Mouse (Mus musculus): ENCODE measurements at regions not wholly inside any gene's neighbourhood (a gene's known extent, or its start where the extent isn't known, plus 50 kb on each side); places are given as distances from the start of the nearest gene placed in this dataset.
A peak's percentile ranks its signal among the peaks of the same experiment; 100 is the strongest.

DNA sequence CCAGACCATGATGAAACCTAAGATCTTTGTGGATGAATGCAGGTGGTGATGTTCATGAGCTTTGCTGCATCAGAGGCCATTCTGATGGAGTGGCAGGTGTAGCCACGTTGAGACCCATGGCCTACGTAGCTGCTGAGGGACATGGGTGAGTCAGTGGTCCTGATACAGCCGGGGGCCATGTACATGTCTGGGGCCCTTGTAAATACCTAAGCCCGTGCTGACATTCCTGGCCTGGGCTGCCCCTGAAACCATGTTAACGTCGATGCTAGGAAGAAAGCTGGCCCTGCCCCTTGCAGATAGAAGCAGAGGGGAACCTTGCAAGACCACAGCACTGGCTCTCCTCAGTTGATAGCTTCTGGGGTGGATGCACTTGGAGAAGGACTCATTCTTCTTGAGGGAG lies 165.2 kb downstream of the Fam76b start:
- no peak overlapping the region for H3K27ac ChIP-seq (ENCODE audit: low read depth, low read length)
- WGBS = 89% methylated on average over 6 of the region's 6 CpGs
- no peak overlapping the region for H3K4me2 ChIP-seq (ENCODE audit: low read depth, low read length, severe bottlenecking)
- no peak overlapping the region for H3K4me3 ChIP-seq (ENCODE audit: low read depth, low read length)
- no peak for DNase-seq (ENCODE audit: low spot score)
- no peaks in the 10 kb centered on the region for H3K27me3 ChIP-seq (ENCODE audit: control insufficient read depth, insufficient read depth, low read length)
- no peak for ATAC-seq (replicated peaks; ENCODE audit: low FRiP score)
- H3K9ac ChIP-seq (ENCODE audit: low read length) = no peak overlapping the region
- H3K4me1 ChIP-seq (replicated peaks; ENCODE audit: control insufficient read depth, insufficient read depth, low read length) = no peaks in the 10 kb centered on the region
- H3K36me3 ChIP-seq (ENCODE audit: control insufficient read depth, insufficient read depth, low read length) = no peaks in the 10 kb centered on the region
- no peaks in the 10 kb centered on the region for H3K9me3 ChIP-seq (ENCODE audit: control insufficient read depth, low read length)

DNA sequence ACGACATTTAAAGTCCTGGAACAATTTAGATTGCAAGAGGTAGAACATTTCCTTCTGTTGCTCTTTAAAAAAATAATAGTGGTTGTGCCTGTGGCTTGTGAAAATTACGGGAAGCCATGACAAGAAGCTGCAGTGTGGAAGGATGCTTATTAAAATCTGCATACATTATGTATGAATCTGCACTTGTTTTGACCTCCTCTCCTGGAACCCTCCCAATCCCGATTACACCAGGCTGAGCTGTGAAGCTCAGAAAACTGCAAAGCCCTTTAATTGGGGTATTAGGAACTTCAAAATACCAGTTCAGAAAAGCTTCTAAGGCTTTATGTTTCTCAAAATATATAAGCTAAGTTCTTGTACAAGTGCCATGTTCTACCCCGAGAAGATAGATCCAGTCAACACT lies 171.8 kb downstream of the Fam76b start:
- Histone ChIP-seq H3K4me3 (ENCODE audit: low read depth, low read length) (no peak overlapping the region), H3K27me3 (ENCODE audit: control insufficient read depth, insufficient read depth, low read length) (no peaks in the 10 kb centered on the region), H3K9ac (ENCODE audit: low read length) (no peak overlapping the region), H3K27ac (ENCODE audit: low read depth, low read length) (no peak overlapping the region), H3K36me3 (ENCODE audit: control insufficient read depth, insufficient read depth, low read length) (no peaks in the 10 kb centered on the region), H3K4me2 (ENCODE audit: low read depth, low read length, severe bottlenecking) (no peak overlapping the region), H3K9me3 (ENCODE audit: control insufficient read depth, low read length) (no peaks in the 10 kb centered on the region), H3K4me1 (replicated peaks; ENCODE audit: control insufficient read depth, insufficient read depth, low read length) (no peaks in the 10 kb centered on the region)
- DNase-seq (ENCODE audit: low spot score) (no peak), ATAC-seq (replicated peaks; ENCODE audit: low FRiP score) (no peak)
- WGBS = 75% methylated on average over 4 of the region's 4 CpGs

DNA sequence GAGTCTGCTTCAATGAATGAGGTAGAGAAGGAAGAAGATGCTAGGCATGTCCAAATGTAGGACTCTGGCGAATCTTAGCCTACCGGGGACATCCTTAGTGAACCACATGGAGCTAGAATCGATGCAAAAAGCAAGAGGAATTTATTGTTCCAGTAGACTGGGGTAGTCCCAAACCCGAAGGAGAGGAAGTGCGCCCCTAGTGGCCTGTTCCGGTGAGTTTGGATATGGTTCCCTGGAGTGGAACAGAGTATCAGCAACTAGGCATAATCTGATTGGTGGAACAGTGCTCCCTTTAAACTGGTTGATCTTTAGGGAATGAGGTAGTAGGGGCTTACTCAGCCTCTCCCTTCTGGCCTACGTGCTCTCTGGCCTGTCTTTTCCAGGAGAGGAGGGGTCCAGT lies 174.0 kb downstream of the Fam76b start:
- Histone ChIP-seq H3K4me1 (replicated peaks; ENCODE audit: control insufficient read depth, insufficient read depth, low read length) (no peaks in the 10 kb centered on the region), H3K9ac (ENCODE audit: low read length) (no peak overlapping the region), H3K4me3 (ENCODE audit: low read depth, low read length) (no peak overlapping the region), H3K27me3 (ENCODE audit: control insufficient read depth, insufficient read depth, low read length) (no peaks in the 10 kb centered on the region), H3K36me3 (ENCODE audit: control insufficient read depth, insufficient read depth, low read length) (no peaks in the 10 kb centered on the region), H3K4me2 (ENCODE audit: low read depth, low read length, severe bottlenecking) (no peak overlapping the region), H3K9me3 (ENCODE audit: control insufficient read depth, low read length) (no peaks in the 10 kb centered on the region), H3K27ac (ENCODE audit: low read depth, low read length) (no peak overlapping the region)
- DNase-seq (ENCODE audit: low spot score) (peak; percentile 58), ATAC-seq (replicated peaks; ENCODE audit: low FRiP score) (no peak)
- 82% methylated on average over 7 of the region's 7 CpGs for WGBS

DNA sequence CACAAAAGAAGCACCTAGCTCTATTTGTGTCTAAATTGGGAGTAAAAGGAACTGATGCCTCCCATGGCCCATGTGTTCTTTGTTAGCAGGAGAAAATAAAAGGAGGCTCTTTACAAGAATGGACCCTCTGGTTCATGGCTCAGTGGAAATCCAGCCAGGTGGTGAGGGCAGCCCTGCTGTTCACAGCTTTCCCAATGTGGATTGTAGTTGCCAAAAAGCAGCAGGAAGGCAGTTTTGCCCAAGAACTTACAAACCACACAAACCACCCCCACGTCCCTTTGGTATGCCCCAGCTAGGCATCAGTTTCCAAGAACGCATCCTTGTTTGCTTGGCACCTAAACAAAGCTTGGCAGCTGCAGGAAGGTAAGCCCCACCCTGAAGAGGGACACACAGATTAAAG lies 174.7 kb downstream of the Fam76b start:
- H3K4me2 ChIP-seq (ENCODE audit: low read depth, low read length, severe bottlenecking) = no peak overlapping the region
- no peak overlapping the region for H3K27ac ChIP-seq (ENCODE audit: low read depth, low read length)
- H3K4me1 ChIP-seq (replicated peaks; ENCODE audit: control insufficient read depth, insufficient read depth, low read length) = no peaks in the 10 kb centered on the region
- ATAC-seq (replicated peaks; ENCODE audit: low FRiP score) (no peak), DNase-seq (ENCODE audit: low spot score) (no peak)
- WGBS = 49% methylated on average over 2 of the region's 2 CpGs
- no peak overlapping the region for H3K9ac ChIP-seq (ENCODE audit: low read length)
- H3K36me3 ChIP-seq (ENCODE audit: control insufficient read depth, insufficient read depth, low read length) = no peaks in the 10 kb centered on the region
- H3K4me3 ChIP-seq (ENCODE audit: low read depth, low read length) = no peak overlapping the region
- H3K9me3 ChIP-seq (ENCODE audit: control insufficient read depth, low read length) = no peaks in the 10 kb centered on the region
- H3K27me3 ChIP-seq (ENCODE audit: control insufficient read depth, insufficient read depth, low read length) = no peaks in the 10 kb centered on the region

DNA sequence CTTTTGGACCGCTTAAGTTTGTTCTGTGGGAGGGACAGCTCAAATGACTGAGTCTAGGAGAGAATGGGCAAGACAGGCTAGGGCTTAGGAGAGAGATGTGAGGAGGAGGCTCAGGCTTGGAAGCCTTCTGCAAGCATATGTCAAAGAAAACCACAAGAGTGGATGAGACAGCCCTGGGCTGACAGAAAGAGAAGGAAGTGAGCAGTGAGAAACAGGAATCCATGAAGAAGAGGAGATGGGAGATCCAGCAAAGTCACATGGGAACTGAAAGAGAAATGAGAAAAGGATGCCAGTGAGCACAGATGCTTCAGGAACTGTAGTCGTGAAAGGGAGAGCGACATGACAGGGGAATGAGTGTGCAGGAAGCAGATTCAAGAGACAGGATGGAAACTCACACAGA lies 175.6 kb downstream of the Fam76b start:
- ATAC-seq (replicated peaks; ENCODE audit: low FRiP score) (no peak), DNase-seq (ENCODE audit: low spot score) (no peak)
- no peak overlapping the region for H3K9ac ChIP-seq (ENCODE audit: low read length)
- H3K4me1 ChIP-seq (replicated peaks; ENCODE audit: control insufficient read depth, insufficient read depth, low read length) = no peaks in the 10 kb centered on the region
- no peak overlapping the region for H3K4me2 ChIP-seq (ENCODE audit: low read depth, low read length, severe bottlenecking)
- WGBS = 87% methylated on average over 3 of the region's 3 CpGs
- H3K36me3 ChIP-seq (ENCODE audit: control insufficient read depth, insufficient read depth, low read length) = no peaks in the 10 kb centered on the region
- no peaks in the 10 kb centered on the region for H3K9me3 ChIP-seq (ENCODE audit: control insufficient read depth, low read length)
- H3K27me3 ChIP-seq (ENCODE audit: control insufficient read depth, insufficient read depth, low read length) = no peaks in the 10 kb centered on the region
- H3K27ac ChIP-seq (ENCODE audit: low read depth, low read length) = no peak overlapping the region
- no peak overlapping the region for H3K4me3 ChIP-seq (ENCODE audit: low read depth, low read length)

DNA sequence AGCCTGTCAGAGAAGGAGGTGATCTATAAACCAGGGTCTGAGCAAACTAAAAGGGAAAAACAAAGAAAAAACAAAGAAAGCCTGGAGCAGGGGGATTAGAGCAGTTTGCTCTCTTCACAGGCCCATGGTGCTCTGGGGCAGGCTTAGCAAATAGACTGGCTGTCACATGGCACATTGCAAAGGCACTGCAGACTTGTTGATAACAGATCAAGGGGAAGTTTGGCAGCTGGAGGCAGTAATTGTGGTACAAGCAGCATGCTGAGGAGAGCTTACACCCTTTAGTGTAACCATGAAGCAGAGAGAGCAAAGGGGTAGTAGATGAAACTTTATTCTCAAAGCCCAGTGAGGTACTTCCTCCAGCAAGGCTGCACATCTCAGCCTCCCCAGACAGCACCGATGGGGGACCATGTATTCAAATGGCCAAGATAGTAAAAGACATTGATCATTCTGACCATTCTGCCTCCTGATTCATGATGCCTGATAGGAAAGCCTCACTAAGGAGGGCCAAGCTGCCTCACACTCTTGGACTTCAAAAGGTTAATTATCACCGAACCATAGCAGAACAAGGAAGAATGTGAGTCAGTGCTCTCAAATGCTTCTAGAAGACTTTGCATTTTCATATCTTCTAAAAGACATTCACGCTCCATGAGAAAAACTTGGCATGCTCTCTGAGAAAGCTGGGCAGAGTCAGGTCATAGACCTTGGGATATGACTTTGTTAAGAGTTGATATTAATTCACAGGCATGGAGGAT lies 178.9 kb downstream of the Fam76b start:
- no peak overlapping the region for H3K27ac ChIP-seq (ENCODE audit: low read depth, low read length)
- no peaks in the 10 kb centered on the region for H3K9me3 ChIP-seq (ENCODE audit: control insufficient read depth, low read length)
- no peak overlapping the region for H3K4me3 ChIP-seq (ENCODE audit: low read depth, low read length)
- 88% methylated on average over 3 of the region's 3 CpGs for WGBS
- H3K4me1 ChIP-seq (replicated peaks; ENCODE audit: control insufficient read depth, insufficient read depth, low read length) = no peaks in the 10 kb centered on the region
- H3K4me2 ChIP-seq (ENCODE audit: low read depth, low read length, severe bottlenecking) = no peak overlapping the region
- H3K27me3 ChIP-seq (ENCODE audit: control insufficient read depth, insufficient read depth, low read length) = no peaks in the 10 kb centered on the region
- DNase-seq (ENCODE audit: low spot score) (no peak), ATAC-seq (replicated peaks; ENCODE audit: low FRiP score) (no peak)
- no peaks in the 10 kb centered on the region for H3K36me3 ChIP-seq (ENCODE audit: control insufficient read depth, insufficient read depth, low read length)
- no peak overlapping the region for H3K9ac ChIP-seq (ENCODE audit: low read length)

DNA sequence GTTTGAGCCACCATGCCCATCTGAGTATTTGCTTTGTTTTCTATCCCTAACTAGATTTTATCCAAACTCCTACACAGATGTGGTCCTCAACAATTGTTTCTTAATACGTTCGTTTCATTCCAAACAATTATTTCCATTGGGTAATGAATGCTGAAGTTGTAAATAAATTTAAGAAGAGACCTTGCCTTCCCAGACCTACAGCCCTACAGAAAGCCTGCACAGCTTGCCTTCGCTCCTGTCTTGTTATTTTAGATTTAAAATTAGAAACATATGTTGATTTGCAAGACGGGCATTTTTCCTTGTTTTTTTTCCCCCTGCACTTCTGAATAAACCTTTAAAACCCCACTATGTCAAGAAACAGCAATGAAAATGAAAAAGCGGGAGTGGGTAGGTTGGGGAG lies 181.9 kb downstream of the Fam76b start:
- Histone ChIP-seq H3K4me2 (ENCODE audit: low read depth, low read length, severe bottlenecking) (no peak overlapping the region), H3K27me3 (ENCODE audit: control insufficient read depth, insufficient read depth, low read length) (no peaks in the 10 kb centered on the region), H3K9me3 (ENCODE audit: control insufficient read depth, low read length) (no peaks in the 10 kb centered on the region), H3K4me3 (ENCODE audit: low read depth, low read length) (no peak overlapping the region), H3K4me1 (replicated peaks; ENCODE audit: control insufficient read depth, insufficient read depth, low read length) (no peaks in the 10 kb centered on the region), H3K27ac (ENCODE audit: low read depth, low read length) (no peak overlapping the region), H3K9ac (ENCODE audit: low read length) (no peak overlapping the region), H3K36me3 (ENCODE audit: control insufficient read depth, insufficient read depth, low read length) (no peaks in the 10 kb centered on the region)
- WGBS = 83% methylated on average over 5 of the region's 5 CpGs
- DNase-seq (ENCODE audit: low spot score) (no peak), ATAC-seq (replicated peaks; ENCODE audit: low FRiP score) (no peak)

DNA sequence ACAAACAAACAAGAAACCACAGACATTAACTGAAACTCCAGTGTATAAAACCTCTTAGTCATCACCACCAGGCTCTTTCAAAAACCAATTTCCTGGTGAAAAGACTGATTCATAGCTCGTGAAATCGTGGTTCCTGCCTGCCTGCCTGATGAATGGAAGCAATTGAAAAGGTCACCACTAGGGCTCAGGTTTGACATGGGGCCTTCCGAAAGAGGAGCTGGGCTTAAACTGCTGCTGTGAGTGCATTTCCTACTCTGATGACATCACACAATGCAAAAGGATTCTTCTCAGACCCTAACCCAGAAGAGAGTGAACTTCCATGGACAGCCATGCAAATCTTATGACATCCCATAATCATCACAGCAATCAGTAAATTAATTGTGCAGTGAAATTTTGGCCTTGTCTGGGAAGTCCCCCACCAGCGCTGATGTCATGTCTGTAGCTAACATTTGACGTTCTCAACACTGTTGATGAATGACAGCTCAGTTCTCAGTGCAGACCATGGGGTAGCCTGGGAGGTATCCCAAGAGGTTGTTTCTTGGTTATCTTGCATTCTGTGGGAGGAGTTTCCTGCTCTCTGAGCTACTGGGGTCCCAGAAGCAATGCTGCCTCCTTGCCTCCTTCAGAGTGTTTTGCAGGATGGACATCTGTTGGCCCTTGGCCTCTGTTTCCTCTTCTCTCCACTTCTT lies 182.9 kb downstream of the Fam76b start:
- no peak overlapping the region for H3K27ac ChIP-seq (ENCODE audit: low read depth, low read length)
- no peak overlapping the region for H3K4me2 ChIP-seq (ENCODE audit: low read depth, low read length, severe bottlenecking)
- ATAC-seq (replicated peaks; ENCODE audit: low FRiP score) = no peak; the same call in 1 of the 2 replicates
- H3K4me3 ChIP-seq (ENCODE audit: low read depth, low read length) = no peak overlapping the region
- no peak for DNase-seq (ENCODE audit: low spot score)
- no peaks in the 10 kb centered on the region for H3K36me3 ChIP-seq (ENCODE audit: control insufficient read depth, insufficient read depth, low read length)
- no peaks in the 10 kb centered on the region for H3K9me3 ChIP-seq (ENCODE audit: control insufficient read depth, low read length)
- H3K27me3 ChIP-seq (ENCODE audit: control insufficient read depth, insufficient read depth, low read length) = no peaks in the 10 kb centered on the region
- no peaks in the 10 kb centered on the region for H3K4me1 ChIP-seq (replicated peaks; ENCODE audit: control insufficient read depth, insufficient read depth, low read length)
- 49% methylated on average over 5 of the region's 5 CpGs for WGBS
- H3K9ac ChIP-seq (ENCODE audit: low read length) = no peak overlapping the region

DNA sequence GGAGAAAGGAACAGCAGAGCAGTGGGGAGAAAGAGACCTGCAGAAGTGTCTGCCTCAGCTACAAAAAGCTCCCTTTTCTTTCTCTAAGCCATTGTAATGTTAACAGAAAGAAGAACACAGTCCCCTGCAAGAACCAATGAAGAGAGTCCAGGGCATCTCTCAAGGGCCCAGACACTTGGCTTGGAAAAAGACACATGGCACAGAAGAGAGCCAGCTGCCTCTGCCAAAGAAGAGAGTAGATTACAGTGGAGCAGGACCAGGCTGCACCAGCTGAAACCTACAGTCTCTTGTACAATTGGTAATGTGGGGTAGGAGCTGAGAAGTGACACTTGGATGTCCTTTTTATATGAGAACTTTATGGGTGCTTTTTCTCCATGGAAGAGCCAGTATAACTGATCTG lies 196.7 kb downstream of the Fam76b start:
- Histone ChIP-seq H3K9ac (ENCODE audit: low read length) (no peak overlapping the region), H3K4me1 (replicated peaks; ENCODE audit: control insufficient read depth, insufficient read depth, low read length) (no peaks in the 10 kb centered on the region), H3K36me3 (ENCODE audit: control insufficient read depth, insufficient read depth, low read length) (no peaks in the 10 kb centered on the region), H3K9me3 (ENCODE audit: control insufficient read depth, low read length) (no peaks in the 10 kb centered on the region), H3K27me3 (ENCODE audit: control insufficient read depth, insufficient read depth, low read length) (no peaks in the 10 kb centered on the region), H3K4me3 (ENCODE audit: low read depth, low read length) (no peak overlapping the region), H3K27ac (ENCODE audit: low read depth, low read length) (no peak overlapping the region), H3K4me2 (ENCODE audit: low read depth, low read length, severe bottlenecking) (no peak overlapping the region)
- ATAC-seq (replicated peaks; ENCODE audit: low FRiP score) (no peak), DNase-seq (ENCODE audit: low spot score) (no peak)

Data from forebrain, embryonic 11.5 days (tissue).